Mouse (Mus musculus) heart, adult 9 months (tissue): Measurements from ENCODE around the gene Col11a2.

Source experiments
- DNase-seq, 2 experiments: peaks; one replicate each; pipeline ENCODE4 v3.0.0; 2022; ENCODE audit warnings: low spot score in 2 of 2

Col11a2 gene

GRCm38 (mm10) chr17:34026221-34026620 is 13.0 kb upstream of the Col11a2 start:
- no peak for DNase-seq

- peak; percentile 21 to 41 for DNase-seq
Measured at GRCm38 (mm10) chr17:34026917-34027655, 12.2 kb upstream of the Col11a2 start.

DNA sequence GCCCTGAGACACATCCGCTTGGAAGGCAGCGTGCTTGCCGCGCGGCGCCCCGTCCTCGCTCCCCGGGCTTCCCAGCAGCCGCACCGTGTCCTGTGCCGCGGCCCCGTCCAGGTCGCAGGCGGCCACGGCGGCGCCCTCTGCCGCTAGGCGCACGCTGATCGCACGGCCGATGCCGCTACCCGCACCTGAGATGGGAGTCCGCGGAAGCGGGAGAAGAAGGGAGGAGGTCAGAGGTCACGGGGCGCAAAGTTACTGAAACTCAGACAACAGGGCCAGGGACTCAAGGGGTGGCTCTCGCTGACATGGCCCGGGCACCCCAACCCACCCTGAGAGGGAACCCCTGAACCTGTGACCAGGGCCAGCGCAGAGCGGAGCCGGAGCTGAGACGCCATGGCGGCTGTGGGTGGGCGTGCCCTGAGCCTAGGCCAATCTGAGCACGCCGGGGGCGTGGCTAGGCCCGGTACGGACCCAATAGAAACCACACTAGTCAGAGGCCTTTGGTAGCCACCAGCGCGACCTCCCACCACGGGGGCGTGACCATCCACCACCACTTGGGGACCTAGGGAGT is 11.5 kb upstream of the Col11a2 start, which contains the start of gene H2-Ke6:
H2-Ke6 (minus strand) TSS at position 405 of the 568 bp plus-strand sequence.
- peak; percentile 92 for DNase-seq

- peak in 1 of 2 experiments; percentile 35 for DNase-seq
Measured at GRCm38 (mm10) chr17:34028501-34029149, 10.6 kb upstream of the Col11a2 start.

GRCm38 (mm10) chr17:34029150-34029889 is 9.9 kb upstream of the Col11a2 start:
- no peak for DNase-seq

GRCm38 (mm10) chr17:34029890-34030595 is 9.2 kb upstream of the Col11a2 start:
- DNase-seq: no peak

DNA sequence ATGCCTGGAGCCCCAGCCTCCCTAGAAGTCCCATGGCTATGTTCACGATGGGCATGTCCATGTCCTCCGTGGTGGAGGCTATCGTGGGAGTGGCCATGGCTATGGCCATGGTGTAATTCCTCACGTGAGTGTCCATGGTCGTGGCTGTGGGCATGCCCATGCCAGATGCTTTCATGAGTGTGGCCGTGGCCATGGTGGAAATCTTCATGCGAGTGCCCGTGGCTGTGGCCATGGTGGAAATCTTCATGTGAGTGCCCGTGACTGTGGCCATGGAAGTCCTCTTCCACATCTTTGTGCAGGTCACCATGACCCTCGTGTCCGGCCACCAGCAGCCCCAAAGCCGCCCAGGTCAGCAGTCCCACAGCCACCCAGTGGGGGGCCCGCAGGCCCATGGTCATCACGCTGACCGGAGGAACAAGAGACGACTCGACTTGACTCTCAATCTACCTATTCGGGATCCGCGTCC is 8.3 kb upstream of the Col11a2 start:
- DNase-seq: no peak

GRCm38 (mm10) chr17:34031465-34032173 is 7.6 kb upstream of the Col11a2 start, which contains the start of the genes Slc39a7 and Rxrb:
Gene Slc39a7, minus strand, starts transcription at chr17:34031682.
Gene Rxrb, plus strand, starts transcription at chr17:34031812.
- DNase-seq: peak; percentile 97 to 98

- peak; percentile 63 to 65 for DNase-seq
Measured at GRCm38 (mm10) chr17:34032174-34032632, 7.0 kb upstream of the Col11a2 start.

DNA sequence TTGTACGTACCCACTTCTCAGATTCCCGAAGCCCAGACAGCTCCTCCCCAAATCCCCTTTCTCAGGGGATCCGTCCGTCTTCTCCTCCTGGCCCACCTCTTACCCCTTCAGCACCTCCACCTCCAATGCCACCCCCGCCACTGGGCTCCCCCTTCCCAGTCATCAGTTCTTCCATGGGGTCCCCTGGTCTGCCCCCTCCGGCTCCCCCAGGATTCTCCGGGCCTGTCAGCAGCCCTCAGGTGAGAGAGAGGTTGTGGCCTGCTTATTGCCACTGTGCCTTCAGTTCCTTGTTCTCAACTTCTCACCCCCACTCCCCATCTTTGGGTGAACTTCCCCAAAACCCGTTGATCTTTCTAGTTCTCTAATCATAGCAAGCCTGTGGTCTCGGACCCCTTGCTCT is 6.4 kb upstream of the Col11a2 start:
- DNase-seq: peak; percentile 12 to 37

DNA sequence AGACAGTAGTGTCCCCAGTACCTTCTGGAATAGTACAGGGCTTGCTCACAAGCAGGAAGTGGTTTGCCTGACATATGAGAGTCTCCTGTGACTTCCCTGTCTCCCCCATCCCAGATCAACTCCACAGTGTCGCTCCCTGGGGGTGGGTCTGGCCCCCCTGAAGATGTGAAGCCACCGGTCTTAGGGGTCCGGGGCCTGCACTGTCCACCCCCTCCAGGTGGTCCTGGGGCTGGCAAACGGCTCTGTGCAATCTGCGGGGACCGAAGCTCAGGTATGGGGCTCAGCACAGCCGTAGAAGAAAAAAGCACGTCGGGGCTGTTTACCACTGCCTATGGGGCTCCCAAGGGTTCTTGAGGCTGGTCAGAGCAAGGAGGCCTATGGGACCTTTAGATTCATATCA is 5.8 kb upstream of the Col11a2 start:
- no peak for DNase-seq

DNA sequence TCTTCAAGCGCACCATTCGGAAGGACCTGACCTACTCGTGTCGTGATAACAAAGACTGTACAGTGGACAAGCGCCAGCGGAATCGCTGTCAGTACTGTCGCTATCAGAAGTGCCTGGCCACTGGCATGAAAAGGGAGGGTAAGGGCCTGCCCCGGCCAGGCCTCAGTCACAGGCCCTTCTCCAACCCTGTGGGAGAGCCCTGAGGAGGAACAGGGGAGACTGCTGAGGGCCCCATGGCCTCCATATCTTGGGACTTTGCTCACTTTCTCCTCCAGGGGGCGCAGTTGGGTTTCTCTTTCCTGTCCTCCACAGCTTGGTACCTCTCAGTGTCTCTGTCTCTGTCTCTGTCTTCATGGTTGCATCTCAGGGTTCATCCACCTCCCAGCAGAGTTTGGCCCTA is 5.2 kb upstream of the Col11a2 start:
- peak; percentile 71 to 76 for DNase-seq

- no peak for DNase-seq
Measured at GRCm38 (mm10) chr17:34035517-34035916, 3.7 kb upstream of the Col11a2 start.

GRCm38 (mm10) chr17:34036647-34037046 is 2.6 kb upstream of the Col11a2 start:
- DNase-seq: peak in 1 of 2 experiments; percentile 14

GRCm38 (mm10) chr17:34037241-34037640 is 2.0 kb upstream of the Col11a2 start:
- no peak for DNase-seq

DNA sequence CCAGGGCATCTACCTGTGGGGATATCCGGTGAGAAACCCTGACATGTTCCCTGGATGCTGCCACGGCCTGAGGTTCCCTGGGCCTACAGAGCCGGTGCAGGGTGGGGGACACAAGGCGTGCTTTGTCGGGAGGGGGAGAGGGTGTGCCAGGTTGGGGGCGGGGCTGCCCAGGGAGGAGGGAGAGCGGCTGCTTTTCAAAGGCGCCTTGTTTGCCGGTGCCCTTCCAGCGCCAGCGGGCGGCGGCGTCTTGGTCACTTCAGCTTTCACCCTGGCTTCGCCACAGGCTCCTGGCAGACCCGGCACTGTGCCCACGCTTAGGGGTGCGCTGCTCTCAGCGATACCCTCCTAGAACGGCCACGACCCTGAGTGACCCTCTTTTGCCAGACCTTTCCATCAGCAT is 797 bp upstream of the Col11a2 start:
- no peak for DNase-seq

- DNase-seq: peak; percentile 54 to 62
Measured at GRCm38 (mm10) chr17:34039562-34040450, 569 bp downstream of the Col11a2 start.

DNA sequence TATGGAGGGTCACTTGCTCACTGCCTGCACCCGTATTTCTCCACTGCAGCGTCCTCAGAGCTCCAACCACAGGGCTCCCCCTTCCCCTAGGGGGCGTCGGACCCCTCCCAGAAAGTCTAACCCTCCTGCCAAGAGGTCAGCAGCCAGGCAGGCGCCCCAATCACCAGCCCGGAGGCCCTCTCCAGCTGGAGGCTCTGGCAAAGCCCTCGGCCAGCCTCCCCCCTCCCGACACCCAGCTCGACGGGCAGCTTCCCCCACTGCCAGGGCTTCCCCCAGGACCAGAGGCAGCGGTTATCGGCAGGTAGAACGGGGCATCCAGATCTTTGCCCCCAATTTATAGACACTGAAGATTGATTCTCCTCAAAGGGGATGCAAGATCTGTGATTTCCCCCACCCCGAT is 6.7 kb downstream of the Col11a2 start:
- DNase-seq: no peak

DNA sequence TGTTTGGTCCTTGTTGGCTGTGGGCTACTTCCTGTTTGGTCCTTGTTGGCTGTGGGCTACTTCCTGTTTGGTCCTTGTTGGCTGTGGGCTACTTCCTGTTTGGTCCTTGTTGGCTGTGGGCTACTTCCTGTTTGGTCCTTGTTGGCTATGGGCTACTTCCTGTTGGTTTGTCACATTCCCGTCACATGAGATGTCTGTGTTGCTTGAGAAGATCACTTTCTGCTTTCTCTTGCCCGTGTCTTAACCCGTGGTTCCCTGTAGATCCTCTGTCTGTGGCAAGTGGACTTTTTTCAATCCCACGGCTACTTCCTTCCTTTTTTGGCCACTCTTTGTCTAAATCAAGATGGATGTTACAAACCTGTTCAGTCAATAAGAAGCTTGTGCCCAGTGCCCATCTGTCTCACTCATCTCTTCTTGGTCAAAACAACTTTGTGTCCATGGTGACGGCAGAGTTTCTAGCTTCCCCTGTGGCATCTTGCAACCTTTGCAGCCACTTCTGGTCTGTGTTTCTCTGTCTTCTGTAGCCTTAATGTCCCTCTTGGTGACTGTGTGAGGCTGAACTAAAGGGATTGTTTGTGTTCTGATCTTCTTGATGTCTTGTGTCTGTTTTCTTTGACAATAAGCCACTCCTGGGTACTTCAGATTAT is 8.3 kb downstream of the Col11a2 start:
- DNase-seq: no peak
